Mouse (Mus musculus) heart, postnatal 0 days (tissue): ENCODE measurements around the gene Trak2.
A peak's percentile ranks its signal among the peaks of the same experiment; 100 is the strongest.

Experiments
- CTCF ChIP-seq: IDR thresholded peaks from 2 replicates; pipeline ENCODE4 v1.5.1; 2016; ENCODE audit warnings: antibody characterized with exemption, control low read depth, low read depth
- EP300 ChIP-seq: IDR thresholded peaks from 2 replicates; pipeline ENCODE4 v1.6.1; 2016; ENCODE audit warnings: antibody characterized with exemption, low read depth

DNA sequence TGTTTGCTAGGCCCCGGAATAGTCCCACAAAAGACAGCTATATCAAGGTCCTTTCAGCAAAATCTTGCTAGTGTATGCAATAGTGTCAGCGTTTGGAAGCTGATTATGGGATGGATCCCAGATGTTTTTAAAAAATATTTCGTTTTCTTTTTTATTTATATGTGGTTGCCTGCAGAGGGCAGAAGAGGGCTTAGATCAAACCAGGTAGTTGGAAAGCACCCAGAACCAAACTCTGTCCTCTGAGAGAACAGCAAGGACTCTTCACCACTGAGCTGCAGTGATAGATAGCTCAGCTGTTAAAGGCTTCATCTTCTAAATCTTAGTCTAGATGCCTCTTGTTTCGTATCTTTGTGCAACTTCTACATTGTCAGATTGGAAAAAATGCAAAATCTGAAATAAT lies 36.0 kb upstream of the Trak2 start:
- TF ChIP-seq CTCF: peak; percentile 39
- no peak for TF ChIP-seq EP300
